Mouse (Mus musculus): ENCODE results near the gene Nfix.

Gene Nfix

DNA sequence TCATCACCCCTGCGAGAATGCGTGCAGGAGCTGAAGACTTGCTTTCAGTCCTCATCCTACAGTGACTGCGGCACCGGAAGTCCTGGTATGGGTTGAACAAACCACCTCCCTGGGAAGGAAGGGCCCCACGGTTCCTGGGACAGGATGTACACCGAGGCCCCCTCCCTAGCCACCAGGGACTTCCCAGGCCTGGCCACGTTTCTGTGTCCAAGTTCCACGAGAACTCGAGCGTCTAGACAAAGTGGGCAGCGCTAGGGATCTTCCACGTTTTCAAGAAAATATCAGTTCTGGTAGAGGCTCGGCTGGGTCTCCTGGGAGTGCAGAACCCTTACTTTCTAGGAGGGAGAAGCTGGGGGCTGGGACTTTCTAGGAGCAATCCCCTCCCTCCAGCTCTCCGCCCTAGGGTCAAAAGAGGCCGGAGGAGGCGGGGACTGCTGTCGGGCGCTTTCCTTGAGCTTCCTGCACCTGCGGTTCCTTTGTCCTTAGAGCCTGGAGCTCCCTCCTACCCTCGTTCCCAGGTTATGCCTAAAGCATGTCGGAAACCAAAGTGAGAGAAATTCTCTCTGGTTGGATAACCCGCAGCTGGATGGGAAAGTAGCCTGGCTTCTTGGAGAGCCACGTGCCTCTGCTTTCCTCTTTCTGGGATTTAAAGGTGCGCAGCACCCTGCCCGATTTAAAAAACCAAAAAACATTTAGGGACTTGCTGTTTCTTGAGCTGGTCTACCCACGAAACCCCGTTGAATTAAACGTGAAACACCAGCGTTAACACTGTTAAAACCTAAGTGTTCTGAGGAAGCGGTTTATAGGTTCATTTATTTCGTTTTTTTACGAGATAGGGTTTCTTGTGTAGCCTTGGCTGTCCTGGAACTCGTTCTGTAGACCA lies 140.0 kb downstream of the Nfix start:
- DNase-seq = peak; percentile 74

DNA sequence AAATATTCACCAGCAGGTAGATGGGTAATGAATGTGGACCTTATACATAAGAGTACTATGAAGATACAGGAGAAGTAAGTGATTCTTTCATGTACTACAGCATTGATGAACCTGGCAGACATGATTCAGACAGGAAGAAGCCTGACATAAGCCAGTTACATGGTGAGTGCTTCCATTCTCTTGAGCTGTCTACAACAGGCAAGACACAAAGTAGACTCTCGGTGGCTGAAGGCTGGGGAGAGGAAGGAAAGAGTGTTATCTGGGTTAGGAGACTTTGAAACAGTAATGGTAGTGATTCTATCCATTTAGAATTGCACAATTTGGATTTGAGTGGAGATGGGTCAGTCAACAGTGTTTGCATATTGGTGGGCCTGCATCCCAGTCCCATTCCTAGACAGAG lies 141.2 kb downstream of the Nfix start:
- DNase-seq = no peak

DNA sequence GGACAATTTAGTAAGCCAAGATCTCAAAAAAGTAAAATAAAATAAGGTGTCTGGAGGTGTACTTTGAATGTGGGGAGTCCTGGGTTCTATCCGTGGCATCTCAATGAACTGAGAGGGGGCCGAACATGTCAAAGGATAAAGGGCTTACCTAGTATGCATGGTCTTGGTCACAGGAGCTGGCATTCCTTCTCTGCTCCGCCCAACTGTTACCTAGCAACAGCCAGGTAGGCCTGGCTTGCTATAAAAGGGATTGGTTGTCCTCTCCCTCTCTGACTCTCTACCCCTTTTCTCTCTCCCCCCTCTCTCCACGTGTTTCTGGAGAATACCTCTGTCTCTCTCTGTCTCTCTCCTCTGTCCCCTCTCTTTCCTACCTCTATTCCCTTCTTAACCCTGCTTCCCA lies 142.5 kb downstream of the Nfix start:
- DNase-seq = peak; percentile 62

DNA sequence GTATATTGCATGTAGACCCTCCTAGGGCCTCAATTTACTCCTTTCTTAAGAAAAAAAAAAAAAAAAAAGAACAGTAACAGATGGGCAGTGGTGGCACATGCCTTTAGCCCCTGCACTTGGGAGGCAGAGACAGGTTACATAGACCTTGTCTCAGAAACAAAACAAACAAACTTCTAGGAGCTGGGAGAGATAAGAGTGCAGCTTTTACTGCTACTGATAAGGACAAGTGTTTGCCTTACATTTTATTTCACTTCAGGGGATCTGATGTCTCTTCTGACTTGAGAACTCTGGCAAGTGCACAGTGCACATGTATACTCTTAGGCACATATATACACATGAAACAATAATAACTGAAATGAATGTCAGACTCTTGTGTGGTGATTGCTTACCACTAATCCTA lies 142.9 kb downstream of the Nfix start:
- no peak for DNase-seq

DNA sequence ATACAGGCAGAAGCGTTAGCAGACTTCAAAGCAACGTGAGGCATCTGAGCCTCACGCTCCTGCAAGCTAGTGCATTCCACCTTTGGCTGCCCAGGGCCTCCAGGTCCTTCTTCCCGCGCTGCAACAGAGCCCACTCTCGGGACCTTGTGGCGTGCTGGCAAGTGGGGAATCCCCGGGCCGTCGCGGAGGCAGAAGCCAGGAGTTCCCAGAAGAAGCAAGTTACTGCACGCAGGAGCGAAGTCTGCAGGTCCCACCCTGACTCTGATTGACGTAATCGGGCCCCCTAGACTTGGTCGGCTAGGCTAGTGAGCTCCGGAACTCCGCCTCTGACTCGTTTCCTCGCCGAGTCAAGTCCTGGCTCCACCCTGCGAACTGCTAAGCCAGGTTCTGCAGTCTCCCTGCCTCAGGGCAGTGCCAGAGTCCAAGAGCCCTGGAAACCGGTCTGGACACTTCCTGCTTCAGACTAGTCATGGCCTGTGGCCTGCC lies 143.5 kb downstream of the Nfix start:
- DNase-seq = peak; percentile 94

DNA sequence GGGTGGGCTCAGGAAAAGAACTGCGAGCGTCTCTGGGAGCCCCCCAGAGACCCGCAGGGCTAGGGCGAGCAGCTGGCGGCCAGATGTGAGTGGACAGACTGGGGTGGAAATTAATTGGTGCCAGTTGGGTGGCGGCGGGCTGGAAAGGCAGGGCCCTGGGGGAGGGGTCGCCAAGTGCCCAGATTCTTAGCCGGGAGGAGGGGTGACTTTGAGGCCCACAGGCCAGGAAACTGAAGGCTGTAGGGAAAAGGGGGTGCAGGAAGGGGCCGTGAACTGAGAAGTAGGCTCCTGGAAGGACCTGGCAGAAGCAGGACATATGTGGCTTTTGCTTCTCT lies 144.0 kb downstream of the Nfix start:
- DNase-seq = no peak

DNA sequence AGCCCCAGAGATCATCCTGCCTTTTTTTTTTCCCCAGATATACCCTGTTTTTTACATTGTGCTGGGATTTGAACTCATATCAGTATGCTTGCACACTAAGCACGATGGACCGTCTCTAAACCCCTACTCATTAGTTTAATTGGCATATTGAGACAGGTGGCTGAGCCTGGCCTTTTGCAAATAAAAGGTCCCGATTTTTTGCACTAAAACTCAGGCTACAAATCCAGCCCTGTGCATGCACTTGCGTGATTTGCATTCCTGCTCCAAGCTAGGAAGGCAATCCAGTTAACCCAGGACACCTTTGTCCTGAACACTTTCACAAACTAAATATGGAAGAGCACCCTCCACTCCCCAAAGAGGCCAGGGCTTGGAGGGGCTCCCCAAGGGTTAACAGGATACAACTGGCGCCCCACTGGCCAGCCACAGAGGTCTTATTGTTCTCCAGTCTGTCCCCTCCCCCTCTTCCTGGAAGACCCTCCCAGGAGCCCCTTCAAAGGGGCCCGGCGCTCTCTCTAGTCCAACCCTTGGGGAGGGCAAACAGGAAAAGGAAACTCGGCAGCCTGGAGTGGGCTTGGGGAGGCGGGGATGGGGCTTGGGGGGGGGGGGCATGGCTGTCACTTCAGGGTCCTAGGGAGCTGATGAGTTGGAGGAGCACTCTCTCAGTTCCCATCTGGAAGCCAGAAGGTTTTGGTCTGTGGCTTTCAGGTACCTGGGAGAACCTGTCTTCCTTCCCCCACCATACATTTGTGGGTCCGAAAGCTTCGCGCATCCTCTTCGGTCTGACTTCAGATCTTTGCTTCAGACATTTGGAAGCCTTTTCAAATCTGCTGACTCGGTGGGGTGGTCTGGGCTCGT lies 144.6 kb downstream of the Nfix start:
- DNase-seq = no peak

DNA sequence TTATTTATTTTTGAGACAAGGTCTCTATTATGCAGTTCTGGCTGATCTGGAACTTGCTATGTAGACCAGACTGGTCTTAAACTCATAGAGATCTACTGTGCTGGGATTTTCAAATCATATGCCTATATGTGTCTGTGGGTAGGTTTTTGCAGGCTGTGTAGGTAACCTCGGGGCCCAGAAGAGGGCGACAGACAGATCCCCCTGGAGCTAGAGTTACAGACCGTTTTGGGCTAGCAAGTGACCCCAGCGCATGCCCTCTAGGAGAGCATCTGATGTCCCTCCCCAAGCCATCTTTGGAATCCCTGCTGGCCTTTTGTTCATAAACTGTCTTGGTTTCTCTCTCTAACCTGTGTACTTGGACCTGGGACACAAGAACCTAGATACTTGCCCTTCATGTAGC lies 145.5 kb downstream of the Nfix start:
- no peak for DNase-seq

DNA sequence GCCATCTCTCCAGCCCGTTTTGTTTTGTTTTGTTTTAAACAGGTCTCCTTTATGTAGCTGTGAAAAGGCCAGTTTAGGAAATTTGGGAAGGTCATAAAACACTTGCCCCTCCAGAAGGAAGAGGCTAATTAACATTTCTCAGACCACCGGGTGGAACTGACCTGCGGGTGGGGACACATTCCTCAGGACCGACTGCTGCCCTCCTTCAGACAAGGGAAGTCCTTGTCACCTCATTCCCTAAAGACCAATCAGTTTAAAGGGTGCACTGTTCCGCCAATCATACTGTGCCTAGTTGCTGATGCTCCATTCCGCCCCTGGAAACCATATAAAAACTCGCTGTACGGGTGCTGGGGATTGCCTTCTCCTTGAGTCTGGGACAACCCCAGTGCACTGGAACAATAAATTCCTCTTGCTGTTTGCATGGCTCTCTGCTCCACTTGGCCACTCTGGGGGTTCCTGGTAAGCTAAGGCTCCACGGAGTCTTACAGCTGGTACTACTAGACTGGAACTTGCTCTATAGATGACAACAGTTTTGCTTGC lies 147.0 kb downstream of the Nfix start:
- no peak for DNase-seq

DNA sequence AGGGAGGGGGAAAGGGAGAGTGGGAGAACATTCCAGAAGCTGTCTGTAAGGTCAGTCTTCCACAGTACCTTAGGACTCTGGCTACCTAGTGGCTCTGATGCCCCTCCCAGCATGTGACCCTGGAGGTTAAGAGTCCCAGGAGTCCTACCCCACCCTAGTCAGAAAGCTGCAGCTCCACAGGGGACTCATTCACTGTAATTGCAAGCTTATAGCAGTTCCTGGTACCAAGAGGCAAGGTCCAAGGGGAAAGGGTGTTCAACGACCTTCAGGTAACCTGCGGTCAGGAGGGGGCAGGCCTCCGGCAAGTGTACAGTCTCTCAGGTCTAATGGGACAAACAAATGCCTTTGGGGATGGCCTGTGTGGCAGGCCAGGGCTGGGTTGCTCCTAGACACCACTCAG lies 149.9 kb downstream of the Nfix start:
- no peak for DNase-seq
